Mouse (Mus musculus): Measurements from ENCODE around the gene Ak7.

GRCm38 (mm10) chr12:105786113-105786512 lies 80.3 kb downstream of the Ak7 start:
- TF ChIP-seq CTCF (IDR thresholded peaks at IDR 0.05; ENCODE audit: low read depth) = no peak
- no peak for TF ChIP-seq EP300 (IDR thresholded peaks at IDR 0.05; ENCODE audit: low read depth)

Measured in liver, postnatal 0 days (tissue).